Comparison of ENCODE assay signal across 27 mouse cellular contexts in genomic region chr3:132581198-132581597, GRCm38 (mm10). TPM values are rescaled to one million over a fixed set of nuclear protein-coding genes. Genes with fewer than 3 reads are reported as not detected.
DNase-seq lines count a peak whose midpoint lies in the region; TF ChIP-seq lines count a peak whose summit lies in the region.
"Had no signal": no experiment of that assay in that cellular context is flagged by ENCODE, and none has a peak within 500 bp of the region (broad histone marks: within the 10 kb centered on the region; RNA-seq: fewer than 3 reads in every experiment).

No protein-coding gene starts in this region.

- H3ac ChIP-seq in C2C12 (ENCODE audit: control insufficient read depth, insufficient read length, low read depth), result no peak overlapping the region

- TF ChIP-seq POLR2A in testis, adult 2 months (IDR thresholded peaks at IDR 0.05; ENCODE audit: control insufficient read depth, low read depth, low read length), result no peak
- no peak for TF ChIP-seq POLR2A in CH12.LX (IDR thresholded peaks at IDR 0.05; ENCODE audit: low read depth, low read length)

- peaks cover 15% of the 10 kb centered on the region for H3K9me3 ChIP-seq in CH12.LX (replicated peaks; ENCODE audit: low read length)

- H3K9ac ChIP-seq in CH12.LX (ENCODE audit: insufficient read depth, low read depth), result no peak overlapping the region; the same call in 1 of the 2 replicates

- no peaks in the 10 kb centered on the region for H3K27me3 ChIP-seq in testis, adult 2 months (ENCODE audit: control insufficient read depth, insufficient read depth, low read length)
- H3K27me3 ChIP-seq in C2C12 (ENCODE audit: control insufficient read depth, insufficient read depth, insufficient read length) (no peaks in the 10 kb centered on the region), CH12.LX (replicated peaks) (no peaks in the 10 kb centered on the region)

- H3K4me3 ChIP-seq in testis, adult 2 months (ENCODE audit: control insufficient read depth, low read depth, low read length), result peak overlapping the region; percentile 15; the same call in 1 of the 2 replicates
- H3K4me3 ChIP-seq in C2C12 (ENCODE audit: insufficient read depth, poor library complexity, severe bottlenecking), result no peak overlapping the region
- no peak overlapping the region for H3K4me3 ChIP-seq in CH12.LX (replicated peaks in 1 of 3; ENCODE audit: low read depth in 2 of 3, low read length in 2 of 3, poor library complexity in 1 of 3)

- dilution Hi-C loops in CH12.LX (cut with MboI; ENCODE audit: extremely low pct_ligation_motif_present, extremely low pct_unique_long_range_greater_than_20kb, low sequenced_read_pairs), result no loop called here

- no peak for DNase-seq in testis, postnatal 14 days (ENCODE audit: low spot score)
- DNase-seq in A20 (ENCODE audit: low read depth, low spot score) (peak; percentile 84), CH12.LX (ENCODE audit: extremely low read depth) (peak; percentile 91)
- DNase-seq in right cerebral cortex, postnatal 25 days, result no peak
- no peak for DNase-seq in left cerebral cortex, adult 11 months (ENCODE audit: low spot score)
- DNase-seq in natural killer cell, adult 2 months (ENCODE audit: low spot score in 2 of 2), result no peak
- DNase-seq: adrenal gland, adult 2 months; adrenal gland, adult 8-10 months; adrenal gland, postnatal 10 days; adrenal gland, postnatal 14 days; adrenal gland, postnatal 25 days; adrenal gland, postnatal 36 days; B cell, adult 2 months; cerebellum, adult 11 months; cerebellum, adult 11-12 months; cerebellum, adult 18-20 months; cerebellum, adult 2 months; cerebellum, adult 8-10 months had no signal

- H3K4me1 ChIP-seq in testis, adult 2 months (ENCODE audit: control insufficient read depth, insufficient read depth, low read length), result peaks cover 5% of the 10 kb centered on the region; the same call in 1 of the 2 replicates
- peaks cover 11 to 28% of the 10 kb centered on the region in 2 experiments for H3K4me1 ChIP-seq in CH12.LX (ENCODE audit: control insufficient read depth in 1 of 2, insufficient read depth in 2 of 2)

- TF ChIP-seq EP300 in CH12.LX (IDR thresholded peaks at IDR 0.05; ENCODE audit: low read length), result peak; percentile 100

- H3K36me3 ChIP-seq in testis, adult 2 months (ENCODE audit: control insufficient read depth, insufficient read depth, low read length), result no peaks in the 10 kb centered on the region
- H3K36me3 ChIP-seq in C2C12 (ENCODE audit: control insufficient read depth, insufficient read depth) (no peaks in the 10 kb centered on the region), CH12.LX (replicated peaks in 1 of 2; ENCODE audit: control insufficient read depth in 1 of 2, insufficient read depth in 1 of 2, low read length in 1 of 2) (no peaks in the 10 kb centered on the region)
- H3K36me3 ChIP-seq: G1E had no signal

- in situ Hi-C loops in CH12.LX (cut with MboI; ENCODE audit: low pct_ligation_motif_present, low pct_unique_long_range_greater_than_20kb, low sequenced_read_pairs), result loop anchor here (10.0 kb wide), 1 partner anchor 46 kb away; no protein-coding TSS in a partner anchor

- no peaks in the 10 kb centered on the region for H3K79me2 ChIP-seq in C2C12 (ENCODE audit: control insufficient read depth, insufficient read depth)
- no peaks in the 10 kb centered on the region for H3K79me2 ChIP-seq in CH12.LX (replicated peaks; ENCODE audit: control insufficient read depth, extremely low read depth, insufficient read depth, poor library complexity, severe bottlenecking)

- no peak overlapping the region for H3K4me2 ChIP-seq in CH12.LX (ENCODE audit: insufficient read depth, low read depth, poor library complexity, severe bottlenecking)

- H3K27ac ChIP-seq in testis, adult 2 months (ENCODE audit: control insufficient read depth, insufficient read depth, low read depth, low read length), result no peak overlapping the region
- H3K27ac ChIP-seq in CH12.LX (ENCODE audit: insufficient read depth, low read depth), result peak overlapping the region; percentile 97

- TF ChIP-seq RAD21 in CH12.LX (IDR thresholded peaks at IDR 0.05; ENCODE audit: low read depth, low read length), result no peak; the same call in 1 of the 2 replicates

- no peak for TF ChIP-seq CTCF in testis, adult 2 months (IDR thresholded peaks at IDR 0.05; ENCODE audit: control insufficient read depth, insufficient read depth, insufficient replicate concordance, low read depth, low read length)
- TF ChIP-seq CTCF in C2C12 (IDR thresholded peaks at IDR 0.05; ENCODE audit: control insufficient read depth, insufficient read depth, insufficient read length) (no peak), CH12.LX (conservative IDR thresholded peaks at IDR 0.05 in 1 of 2, IDR thresholded peaks at IDR 0.05 in 1 of 2; ENCODE audit: low read depth in 2 of 2, low read length in 2 of 2) (no peak)

- H3K79me3 ChIP-seq in C2C12 (ENCODE audit: low read depth), result no peaks in the 10 kb centered on the region

TF ChIP-seq in C2C12, 6 proteins besides CTCF, POLR2A, EP300 and RAD21:
- no peak for TF ChIP-seq MAX (IDR thresholded peaks at IDR 0.05)
- TF ChIP-seq MYOD1 (IDR thresholded peaks at IDR 0.05; ENCODE audit: control insufficient read depth, insufficient read length, low read depth), result peak; percentile 52

TF ChIP-seq in CH12.LX, 34 proteins besides CTCF, POLR2A, EP300 and RAD21:
- TF ChIP-seq CHD2 (IDR thresholded peaks at IDR 0.05; ENCODE audit: low read length) (peak; percentile 92), SIN3A (IDR thresholded peaks at IDR 0.05; ENCODE audit: low read length) (peak; percentile 64; the same call in 1 of the 2 replicates), TCF12 (IDR thresholded peaks at IDR 0.05; ENCODE audit: low read depth, low read length) (peak; percentile 100), PAX5 (IDR thresholded peaks at IDR 0.05; ENCODE audit: low read length) (no peak), ETS1 (conservative IDR thresholded peaks at IDR 0.05; ENCODE audit: low read depth, low read length) (peak; percentile 96), RCOR1 (conservative IDR thresholded peaks at IDR 0.05; ENCODE audit: low read depth, low read length) (peak; percentile 98), KAT2A (IDR thresholded peaks at IDR 0.05; ENCODE audit: insufficient replicate concordance, low read length) (no peak), MXI1 (IDR thresholded peaks at IDR 0.05; ENCODE audit: low read depth, low read length) (no peak), MEF2A (IDR thresholded peaks at IDR 0.05; ENCODE audit: borderline replicate concordance, low read depth, low read length) (peak; percentile 97), NELFE (IDR thresholded peaks at IDR 0.05; ENCODE audit: low read depth, low read length) (no peak), ZC3H11A (IDR thresholded peaks at IDR 0.05; ENCODE audit: low read depth, low read length) (no peak), GABPA (IDR thresholded peaks at IDR 0.05; ENCODE audit: insufficient replicate concordance, low read depth, low read length) (no peak), ZKSCAN1 (IDR thresholded peaks at IDR 0.05; ENCODE audit: borderline replicate concordance, low read depth, low read length) (no peak), HCFC1 (IDR thresholded peaks at IDR 0.05; ENCODE audit: low read depth, low read length) (no peak), MAZ (IDR thresholded peaks at IDR 0.05; ENCODE audit: low read depth, low read length) (peak; percentile 59; the same call in 1 of the 2 replicates), E2F4 (IDR thresholded peaks at IDR 0.05; ENCODE audit: insufficient replicate concordance, low read depth, low read length) (no peak), MAX (IDR thresholded peaks at IDR 0.05; ENCODE audit: low read length) (peak; percentile 77), UBTF (IDR thresholded peaks at IDR 0.05; ENCODE audit: low read depth, low read length) (no peak), ELF1 (IDR thresholded peaks at IDR 0.05; ENCODE audit: low read depth, low read length) (no peak), MAFK (IDR thresholded peaks at IDR 0.05; ENCODE audit: insufficient replicate concordance, low read length) (peak; percentile 95), SMC3 (IDR thresholded peaks at IDR 0.05; ENCODE audit: low read depth, low read length) (peak; percentile 28; the same call in 1 of the 2 replicates), ZNF384 (IDR thresholded peaks at IDR 0.05; ENCODE audit: low read depth, low read length) (peak; percentile 75), ZMIZ1 (IDR thresholded peaks at IDR 0.05; ENCODE audit: low read depth, low read length) (no peak), TBP (conservative IDR thresholded peaks at IDR 0.05; ENCODE audit: low read depth, low read length) (no peak; the same call in 1 of the 2 replicates), POLR2AphosphoS2 (IDR thresholded peaks at IDR 0.05; ENCODE audit: low read depth, low read length) (no peak), CHD1 (IDR thresholded peaks at IDR 0.05; ENCODE audit: low read depth, low read length) (no peak), JUN (IDR thresholded peaks at IDR 0.05; ENCODE audit: insufficient read depth, low read depth, low read length) (peak; percentile 99), JUND (conservative IDR thresholded peaks at IDR 0.05; ENCODE audit: low read depth, low read length) (peak; percentile 98), IRF4 (IDR thresholded peaks at IDR 0.05; ENCODE audit: low read depth, low read length) (peak; percentile 99), USF1 (IDR thresholded peaks at IDR 0.05; ENCODE audit: low read depth, low read length) (no peak), NRF1 (IDR thresholded peaks at IDR 0.05; ENCODE audit: low read depth, low read length) (no peak), BHLHE40 (IDR thresholded peaks at IDR 0.05; ENCODE audit: low read depth, low read length) (peak; percentile 97), USF2 (conservative IDR thresholded peaks at IDR 0.05; ENCODE audit: low read depth, low read length) (no peak), MYC (IDR thresholded peaks at IDR 0.05; ENCODE audit: low read depth, low read length) (peak; percentile 88)

RNA-seq across cellular contexts. Expression of gene Gimd1, which starts 48.4 kb away (rescaled TPM):
- not detected in 2 replicates for polyA plus RNA-seq in testis, adult 2 months (2012; rRNA removed)
- polyA plus RNA-seq in C2C12 (2012; fragmentation: generic; extraction: Trizol) (not detected), CH12.LX (2012; ENCODE audit: insufficient read length, low read depth) (not detected in 2 replicates)
- total RNA-seq in CH12.LX (2012; rRNA removed) (not detected in 2 replicates), CH12.LX (2014; rRNA removed) (not detected in 2 replicates)
- total RNA-seq: adrenal gland, adult 18-20 months; adrenal gland, adult 2 months; adrenal gland, adult 8-10 months; adrenal gland, postnatal 25 days; adrenal gland, postnatal 36 days; ES-E14; MEL had no signal
- polyA plus RNA-seq: activated CD4-positive, CD25-positive, alpha-beta regulatory T cell, adult 4 months; adrenal gland, adult 2 months; brain, embryonic 14.5 days; cerebellum, adult 2 months; G1E; Patski had no signal

Comparison
In these comparisons a context has a peak if more than half of its experiments do, and no peak if none do; other contexts are left out.
1. DNase-seq: peak in A20 (single experiment) and CH12.LX (single experiment); none in testis, postnatal 14 days (single experiment), right cerebral cortex, postnatal 25 days (single experiment), left cerebral cortex, adult 11 months (single experiment) and natural killer cell, adult 2 months (0 of 2).